Mouse (Mus musculus) right cerebral cortex, adult 18-20 months (tissue): Measurements from ENCODE around the gene Selenof.
A peak's percentile ranks its signal among the peaks of the same experiment; 100 is the strongest.

ENCODE experiments used
- DNase-seq: peaks from one replicate; pipeline ENCODE4 v3.0.0; 2022; ENCODE audit warnings: mixed read lengths

Gene Selenof

GRCm38 (mm10) chr3:144565212-144565611 lies 4.9 kb upstream of the Selenof start:
- DNase-seq = no peak

GRCm38 (mm10) chr3:144568861-144569361 lies 1.2 kb upstream of the Selenof start:
- DNase-seq = no peak

GRCm38 (mm10) chr3:144569401-144569971 lies 618 bp upstream of the Selenof start:
- peak; percentile 30 for DNase-seq

- no peak for DNase-seq
Measured at GRCm38 (mm10) chr3:144570816-144571487, 848 bp downstream of the Selenof start.

GRCm38 (mm10) chr3:144574256-144574655 lies 4.2 kb downstream of the Selenof start:
- DNase-seq = no peak

- no peak for DNase-seq
Measured at GRCm38 (mm10) chr3:144577366-144578340, 7.5 kb downstream of the Selenof start.

GRCm38 (mm10) chr3:144578921-144579320 lies 8.8 kb downstream of the Selenof start:
- no peak for DNase-seq

- no peak for DNase-seq
Measured at GRCm38 (mm10) chr3:144579796-144580195, 9.7 kb downstream of the Selenof start.

- no peak for DNase-seq
Measured at GRCm38 (mm10) chr3:144580281-144580680, 10.2 kb downstream of the Selenof start.

GRCm38 (mm10) chr3:144581842-144582241 lies 11.7 kb downstream of the Selenof start:
- no peak for DNase-seq

- no peak for DNase-seq
Measured at GRCm38 (mm10) chr3:144582306-144582705, 12.2 kb downstream of the Selenof start.

- no peak for DNase-seq
Measured at GRCm38 (mm10) chr3:144583789-144584188, 13.7 kb downstream of the Selenof start.

- DNase-seq = no peak
Measured at GRCm38 (mm10) chr3:144584789-144585553, 14.9 kb downstream of the Selenof start.

- no peak for DNase-seq
Measured at GRCm38 (mm10) chr3:144586731-144587130, 16.6 kb downstream of the Selenof start.

GRCm38 (mm10) chr3:144589189-144589890 lies 19.2 kb downstream of the Selenof start:
- DNase-seq = no peak

GRCm38 (mm10) chr3:144592992-144593785 lies 23.1 kb downstream of the Selenof start:
- no peak for DNase-seq

- no peak for DNase-seq
Measured at GRCm38 (mm10) chr3:144597121-144597520, 27.0 kb downstream of the Selenof start.

- DNase-seq = no peak
Measured at GRCm38 (mm10) chr3:144597790-144598467, 27.8 kb downstream of the Selenof start.

- no peak for DNase-seq
Measured at GRCm38 (mm10) chr3:144602413-144602812, 32.3 kb downstream of the Selenof start.

GRCm38 (mm10) chr3:144602819-144603218 lies 32.7 kb downstream of the Selenof start:
- no peak for DNase-seq
